Mouse (Mus musculus) embryonic facial prominence, embryonic 12.5 days (tissue): Measurements from ENCODE around the gene 1600002K03Rik. TPM values are rescaled to one million over a fixed set of nuclear protein-coding genes. Genes with fewer than 3 reads are reported as not detected.

Experiments
- ATAC-seq: fragments of 200-750 bp; cut with Nextera tagmentation; 2 replicates; pipeline ENCODE4 v1.8.0; 2017; ENCODE audit not compliant: insufficient number of reproducible peaks, insufficient read depth, low FRiP score, low TSS enrichment
- H3K27ac ChIP-seq: fragments of 300-500 bp; sonication (generic); 2 replicates; pipeline ENCODE4 v1.5.1; 2016; ENCODE audit warnings: mild to moderate bottlenecking
- H3K27me3 ChIP-seq: fragments of 300-500 bp; sonication (generic); 2 replicates; pipeline ENCODE4 v1.6.1; 2016; ENCODE audit warnings: mild to moderate bottlenecking, moderate library complexity
- H3K36me3 ChIP-seq: fragments of 300-500 bp; sonication (generic); 2 replicates; pipeline ENCODE4 v1.6.1; 2016; ENCODE audit warnings: mild to moderate bottlenecking
- H3K4me1 ChIP-seq: fragments of 300-500 bp; sonication (generic); 2 replicates; pipeline ENCODE4 v1.6.1; 2016
- H3K4me2 ChIP-seq: fragments of 300-500 bp; sonication (generic); replicated peaks from 2 replicates; pipeline ENCODE4 v1.6.1; 2016; ENCODE audit warnings: mild to moderate bottlenecking, moderate library complexity
- H3K4me3 ChIP-seq: fragments of 300-500 bp; sonication (generic); 2 replicates; pipeline ENCODE4 v1.5.1; 2016; ENCODE audit warnings: mild to moderate bottlenecking
- H3K9ac ChIP-seq: fragments of 300-500 bp; sonication (generic); 2 replicates; pipeline ENCODE4 v1.6.1; 2016; ENCODE audit warnings: mild to moderate bottlenecking, moderate library complexity
- H3K9me3 ChIP-seq: fragments of 300-500 bp; sonication (generic); 2 replicates; pipeline ENCODE4 v1.6.1; 2016; ENCODE audit warnings: mild to moderate bottlenecking, moderate library complexity
- WGBS: fragments of 180-500 bp; shearing (Covaris S2); methylation state at CpG from one replicate; pipeline ENCODE4 v1.1.7; 2016; 5-methylcytosine and 5-hydroxymethylcytosine counted together
- polyA plus RNA-seq: library from polyadenylated mRNA; unstranded; fragments of >200 nt; fragmentation: Nextera tagmentation; extraction: Ambion mirVana; gene quantifications from 2 replicates; pipeline ENCODE4 v1.2.1, GENCODE M21; 2016

The 1600002K03Rik gene
- polyA plus RNA-seq, 1 experiment from 2014 or later, result 11.6 TPM

- 12% methylated on average over 45 of the region's 49 CpGs for WGBS
- Histone ChIP-seq H3K27me3 (peaks cover 41% of the 10 kb centered on the region), H3K4me2 (peak overlapping the region; percentile 96), H3K4me1 (peaks cover 40% of the 10 kb centered on the region), H3K4me3 (peak overlapping the region; percentile 81), H3K9me3 (no peaks in the 10 kb centered on the region), H3K9ac (peak overlapping the region; percentile 45; the same call in 1 of the 2 replicates), H3K27ac (no peak overlapping the region), H3K36me3 (peaks cover 32% of the 10 kb centered on the region)
- no peak for ATAC-seq
Observed at GRCm38 (mm10) chr10:80136179-80136951, 36.4 kb upstream of the 1600002K03Rik start.

GRCm38 (mm10) chr10:80136952-80137625 is 35.7 kb upstream of the 1600002K03Rik start:
- Histone ChIP-seq H3K9ac (peak overlapping the region; percentile 45), H3K36me3 (peaks cover 26% of the 10 kb centered on the region), H3K27ac (peak overlapping the region; percentile 50), H3K4me3 (peak overlapping the region; percentile 81), H3K9me3 (no peaks in the 10 kb centered on the region), H3K4me2 (peak overlapping the region; percentile 96), H3K4me1 (peaks cover 33% of the 10 kb centered on the region), H3K27me3 (peaks cover 41% of the 10 kb centered on the region)
- 6% methylated on average over 29 of the region's 29 CpGs for WGBS
- ATAC-seq, result no peak

- Histone ChIP-seq H3K9me3 (no peaks in the 10 kb centered on the region), H3K4me3 (peak overlapping the region; percentile 81), H3K36me3 (peaks cover 18% of the 10 kb centered on the region), H3K9ac (peak overlapping the region; percentile 94), H3K27me3 (peaks cover 41% of the 10 kb centered on the region), H3K27ac (peak overlapping the region; percentile 77), H3K4me1 (peaks cover 35% of the 10 kb centered on the region), H3K4me2 (peak overlapping the region; percentile 96)
- no peak for ATAC-seq
- WGBS, result 5% methylated on average over 30 of the region's 33 CpGs
Observed at GRCm38 (mm10) chr10:80137626-80138552, 34.9 kb upstream of the 1600002K03Rik start.

- peaks cover 41% of the 10 kb centered on the region for H3K27me3 ChIP-seq
- H3K27ac ChIP-seq, result peak within 1 kb of the TSS; percentile 77
- peaks cover 15% of the 10 kb centered on the region for H3K36me3 ChIP-seq
- H3K9me3 ChIP-seq, result no peaks in the 10 kb centered on the region
- H3K4me1 ChIP-seq, result peaks cover 37% of the 10 kb centered on the region
- H3K9ac ChIP-seq, result peak within 1 kb of the TSS; percentile 94
- WGBS, result under 1% methylated on average over 85 of the region's 94 CpGs
- no peak for ATAC-seq
- peak within 1 kb of the TSS; percentile 81 for H3K4me3 ChIP-seq
- peak within 1 kb of the TSS; percentile 96 for H3K4me2 ChIP-seq
Observed at GRCm38 (mm10) chr10:80138553-80139438, 33.9 kb upstream of the 1600002K03Rik start, which contains the start of gene Atp5d. TSS of gene Atp5d (plus strand) at chr10:80138632.

- Histone ChIP-seq H3K4me2 (peak overlapping the region; percentile 96), H3K36me3 (peaks cover 15% of the 10 kb centered on the region), H3K9ac (peak overlapping the region; percentile 94), H3K27ac (peak overlapping the region; percentile 77; the same call in 1 of the 2 replicates), H3K27me3 (peaks cover 41% of the 10 kb centered on the region), H3K4me1 (peaks cover 37% of the 10 kb centered on the region), H3K4me3 (peak overlapping the region; percentile 81), H3K9me3 (no peaks in the 10 kb centered on the region)
- WGBS, result under 1% methylated on average over 10 of the region's 10 CpGs
- ATAC-seq, result no peak
Observed at GRCm38 (mm10) chr10:80139439-80139775, 33.3 kb upstream of the 1600002K03Rik start.

- Histone ChIP-seq H3K4me2 (peak overlapping the region; percentile 92; the same call in 1 of the 2 replicates), H3K9ac (no peak overlapping the region), H3K9me3 (no peaks in the 10 kb centered on the region), H3K27me3 (peaks cover 35% of the 10 kb centered on the region), H3K4me3 (no peak overlapping the region), H3K4me1 (peaks cover 37% of the 10 kb centered on the region), H3K36me3 (peaks cover 18% of the 10 kb centered on the region), H3K27ac (no peak overlapping the region)
- no peak for ATAC-seq
- 72% methylated on average over 11 of the region's 11 CpGs for WGBS
Observed at GRCm38 (mm10) chr10:80139975-80140665, 32.6 kb upstream of the 1600002K03Rik start.

- Histone ChIP-seq H3K9ac (peak within 1 kb of the TSS; percentile 40; the same call in 1 of the 2 replicates), H3K9me3 (no peaks in the 10 kb centered on the region), H3K27ac (peak within 1 kb of the TSS; percentile 82), H3K4me1 (peaks cover 37% of the 10 kb centered on the region), H3K4me3 (peak within 1 kb of the TSS; percentile 81), H3K36me3 (peaks cover 23% of the 10 kb centered on the region), H3K27me3 (peaks cover 29% of the 10 kb centered on the region), H3K4me2 (peak within 1 kb of the TSS; percentile 92)
- WGBS, result 79% methylated on average over 10 of the region's 10 CpGs
- ATAC-seq, result no peak
Observed at GRCm38 (mm10) chr10:80140666-80141035, 32.1 kb upstream of the 1600002K03Rik start, which contains the start of gene Cbarp. TSS of gene Cbarp (minus strand) at chr10:80140835.

GRCm38 (mm10) chr10:80141243-80141642 is 31.5 kb upstream of the 1600002K03Rik start:
- under 1% methylated on average over 29 of the region's 29 CpGs for WGBS
- H3K4me1 ChIP-seq, result peaks cover 36% of the 10 kb centered on the region
- peaks cover 29% of the 10 kb centered on the region for H3K36me3 ChIP-seq
- peak overlapping the region; percentile 40; the same call in 1 of the 2 replicates for H3K9ac ChIP-seq
- H3K4me3 ChIP-seq, result peak overlapping the region; percentile 77
- no peaks in the 10 kb centered on the region for H3K9me3 ChIP-seq
- ATAC-seq, result peak; percentile 49
- peak overlapping the region; percentile 82 for H3K27ac ChIP-seq
- peaks cover 23% of the 10 kb centered on the region for H3K27me3 ChIP-seq
- peak overlapping the region; percentile 92 for H3K4me2 ChIP-seq

GRCm38 (mm10) chr10:80141786-80142529 is 30.8 kb upstream of the 1600002K03Rik start:
- Histone ChIP-seq H3K4me1 (peaks cover 28% of the 10 kb centered on the region), H3K9ac (peak overlapping the region; percentile 86), H3K9me3 (no peaks in the 10 kb centered on the region), H3K4me3 (peak overlapping the region; percentile 77), H3K4me2 (peak overlapping the region; percentile 92), H3K27ac (peak overlapping the region; percentile 82), H3K36me3 (peaks cover 32% of the 10 kb centered on the region), H3K27me3 (peaks cover 16% of the 10 kb centered on the region)
- WGBS, result 1% methylated on average over 43 of the region's 43 CpGs
- ATAC-seq, result peak; percentile 77
